10 mouse cellular contexts compared by ENCODE assay signal in genomic region chr6:92219445-92219844, GRCm38 (mm10). TPM values are rescaled to one million over a fixed set of nuclear protein-coding genes. Genes with fewer than 3 reads are reported as not detected.
A peak's percentile ranks its signal among the peaks of the same experiment; 100 is the strongest.
DNase-seq lines count a peak whose midpoint lies in the region; ATAC-seq and TF ChIP-seq lines count a peak whose summit lies in the region.
"Had no signal": no experiment of that assay in that cellular context is flagged by ENCODE, and none has a peak within 500 bp of the region (broad histone marks: within the 10 kb centered on the region; RNA-seq: fewer than 3 reads in every experiment).

No protein-coding gene starts in this region.

- no peak overlapping the region for H3K27ac ChIP-seq in cerebellum, adult 2 months (ENCODE audit: insufficient read depth, low read length)
- H3K27ac ChIP-seq in midbrain, embryonic 10.5 days (replicated peaks): no peak overlapping the region
- no peak overlapping the region for H3K27ac ChIP-seq in midbrain, embryonic 15.5 days
- no peak overlapping the region for H3K27ac ChIP-seq in kidney, adult 2 months (ENCODE audit: insufficient read depth, low read depth, low read length)
- H3K27ac ChIP-seq in lung, postnatal 0 days (ENCODE audit: low read length): no peak overlapping the region
- no peak overlapping the region for H3K27ac ChIP-seq in small intestine, adult 2 months (ENCODE audit: insufficient read depth, low read depth, low read length)

- peak; percentile 25; the same call in 1 of the 2 replicates for TF ChIP-seq CTCF in cerebellum, adult 2 months (IDR thresholded peaks at IDR 0.05; ENCODE audit: borderline replicate concordance, insufficient read depth, low read depth, low read length)
- peak; percentile 66; the same call in 1 of the 2 replicates for TF ChIP-seq CTCF in brain, embryonic 14.5 days (IDR thresholded peaks at IDR 0.05; ENCODE audit: borderline replicate concordance, extremely low read depth, insufficient read depth, insufficient read length)
- peak; percentile 89 for TF ChIP-seq CTCF in kidney, adult 2 months (conservative IDR thresholded peaks at IDR 0.05; ENCODE audit: insufficient read depth, insufficient read length, low read depth, low read length)
- peak; percentile 72 for TF ChIP-seq CTCF in lung, postnatal 0 days (IDR thresholded peaks at IDR 0.05)
- TF ChIP-seq CTCF in small intestine, adult 2 months (IDR thresholded peaks at IDR 0.05; ENCODE audit: extremely low read depth, insufficient read length, insufficient replicate concordance, low read depth, low read length): peak; percentile 68; the same call in 1 of the 2 replicates

- H3K4me2 ChIP-seq in midbrain, embryonic 15.5 days: no peak overlapping the region
- H3K4me2 ChIP-seq in lung, postnatal 0 days (replicated peaks; ENCODE audit: low read depth, low read length): no peak overlapping the region

- TF ChIP-seq EP300 in lung, postnatal 0 days (IDR thresholded peaks at IDR 0.05): no peak

- no peaks in the 10 kb centered on the region for H3K4me1 ChIP-seq in cerebellum, adult 2 months (ENCODE audit: control insufficient read depth, insufficient read depth, low read length)
- no peaks in the 10 kb centered on the region for H3K4me1 ChIP-seq in midbrain, embryonic 10.5 days
- H3K4me1 ChIP-seq in midbrain, embryonic 15.5 days: peaks cover 5% of the 10 kb centered on the region; the same call in 1 of the 2 replicates
- H3K4me1 ChIP-seq in kidney, adult 2 months (ENCODE audit: control insufficient read depth, insufficient read depth, low read length): peaks cover 6% of the 10 kb centered on the region; the same call in 1 of the 2 replicates
- no peaks in the 10 kb centered on the region for H3K4me1 ChIP-seq in lung, postnatal 0 days (ENCODE audit: insufficient read depth, low read depth, low read length)
- peaks cover 8% of the 10 kb centered on the region; the same call in 1 of the 2 replicates for H3K4me1 ChIP-seq in small intestine, adult 2 months (ENCODE audit: control insufficient read depth, insufficient read depth, insufficient read length, low read length)

- H3K27me3 ChIP-seq in cerebellum, adult 2 months (ENCODE audit: control insufficient read depth, insufficient read depth, low read length): no peaks in the 10 kb centered on the region; the same call in 1 of the 2 replicates
- H3K27me3 ChIP-seq in midbrain, embryonic 10.5 days (ENCODE audit: low read depth, poor library complexity, severe bottlenecking): peaks cover 6% of the 10 kb centered on the region; the same call in 1 of the 2 replicates
- no peaks in the 10 kb centered on the region for H3K27me3 ChIP-seq in midbrain, embryonic 15.5 days (replicated peaks)
- no peaks in the 10 kb centered on the region for H3K27me3 ChIP-seq in kidney, adult 2 months (replicated peaks; ENCODE audit: control insufficient read depth, insufficient read depth, low read length)
- no peaks in the 10 kb centered on the region for H3K27me3 ChIP-seq in lung, postnatal 0 days (replicated peaks; ENCODE audit: insufficient read depth, low read length)
- no peaks in the 10 kb centered on the region; the same call in 1 of the 2 replicates for H3K27me3 ChIP-seq in small intestine, adult 2 months (ENCODE audit: control insufficient read depth, insufficient read depth, low read length)

- no peak for TF ChIP-seq POLR2A in cerebellum, adult 2 months (IDR thresholded peaks at IDR 0.05; ENCODE audit: borderline replicate concordance, insufficient read depth, low read length)
- no peak for TF ChIP-seq POLR2A in brain, embryonic 14.5 days (IDR thresholded peaks at IDR 0.05; ENCODE audit: borderline replicate concordance, extremely low read depth, insufficient read depth, insufficient read length, poor library complexity, severe bottlenecking)
- TF ChIP-seq POLR2A in kidney, adult 2 months (IDR thresholded peaks at IDR 0.05; ENCODE audit: low read depth, low read length): no peak
- no peak for TF ChIP-seq POLR2A in small intestine, adult 2 months (IDR thresholded peaks at IDR 0.05; ENCODE audit: low read depth, low read length)

- H3K36me3 ChIP-seq in midbrain, embryonic 10.5 days: no peaks in the 10 kb centered on the region
- H3K36me3 ChIP-seq in midbrain, embryonic 15.5 days (replicated peaks): no peaks in the 10 kb centered on the region
- no peaks in the 10 kb centered on the region for H3K36me3 ChIP-seq in kidney, adult 2 months (ENCODE audit: control insufficient read depth, insufficient read depth, low read length)
- H3K36me3 ChIP-seq in lung, postnatal 0 days (ENCODE audit: insufficient read depth, low read length): no peaks in the 10 kb centered on the region
- H3K36me3 ChIP-seq in small intestine, adult 2 months (ENCODE audit: control insufficient read depth, insufficient read depth, low read length): no peaks in the 10 kb centered on the region
- H3K36me3 ChIP-seq: G1E had no signal

- H3K9me3 ChIP-seq in midbrain, embryonic 10.5 days (replicated peaks): no peaks in the 10 kb centered on the region
- no peaks in the 10 kb centered on the region for H3K9me3 ChIP-seq in midbrain, embryonic 15.5 days
- no peaks in the 10 kb centered on the region for H3K9me3 ChIP-seq in lung, postnatal 0 days (ENCODE audit: low read length)
- H3K9me3 ChIP-seq: G1E had no signal

- DNase-seq in cerebellum, adult 2 months: no peak
- DNase-seq in cerebellum, adult 11-12 months: no peak
- DNase-seq in midbrain, embryonic 10.5 days (ENCODE audit: low spot score): peak; percentile 46
- DNase-seq in brain, embryonic 14.5 days (ENCODE audit: low read depth): peak; percentile 73
- DNase-seq in kidney, adult 2 months: peak; percentile 93
- DNase-seq in lung, postnatal 0 days (ENCODE audit: low spot score): peak; percentile 30

- 36% methylated on average over 3 of the region's 3 CpGs for WGBS in cerebellum, adult 2 months
- 54% methylated on average over 3 of the region's 3 CpGs for WGBS in midbrain, embryonic 10.5 days
- 50% methylated on average over 3 of the region's 3 CpGs for WGBS in midbrain, embryonic 15.5 days
- 35% methylated on average over 3 of the region's 3 CpGs for WGBS in kidney, adult 2 months
- whole genome bisulfite sequencing in lung, postnatal 0 days: 43% methylated on average over 3 of the region's 3 CpGs
- WGBS in small intestine, adult 2 months: 27% methylated on average over 3 of the region's 3 CpGs

- no peak overlapping the region for H3K9ac ChIP-seq in midbrain, embryonic 15.5 days
- H3K9ac ChIP-seq in lung, postnatal 0 days (replicated peaks; ENCODE audit: low read depth): no peak overlapping the region

- ATAC-seq in midbrain, embryonic 15.5 days (replicated peaks): no peak
- no peak for ATAC-seq in lung, postnatal 0 days

- H3K4me3 ChIP-seq in cerebellum, adult 2 months (replicated peaks; ENCODE audit: insufficient read depth, low read depth, low read length): no peak overlapping the region
- no peak overlapping the region for H3K4me3 ChIP-seq in midbrain, embryonic 10.5 days
- H3K4me3 ChIP-seq in midbrain, embryonic 15.5 days: no peak overlapping the region
- no peak overlapping the region for H3K4me3 ChIP-seq in kidney, adult 2 months (ENCODE audit: insufficient read depth, low read depth, low read length)
- no peak overlapping the region for H3K4me3 ChIP-seq in lung, postnatal 0 days (ENCODE audit: low read depth, low read length)
- H3K4me3 ChIP-seq in small intestine, adult 2 months (ENCODE audit: low read depth, low read length): no peak overlapping the region
- H3K4me3 ChIP-seq: myocyte had no signal

RNA-seq across cellular contexts. Expression of gene Rbsn, which starts 4.7 kb away (rescaled TPM):
- 27.4 and 27.6 TPM in 2 replicates for polyA plus RNA-seq in cerebellum, adult 2 months (2012; rRNA removed)
- polyA plus RNA-seq in midbrain, embryonic 10.5 days (2016; fragmentation: Nextera tagmentation; extraction: Ambion mirVana): 26.5 and 33.1 TPM in 2 replicates
- polyA plus RNA-seq in midbrain, embryonic 15.5 days (2015; fragmentation: Nextera tagmentation; extraction: Ambion mirVana): 31.3 and 39.0 TPM in 2 replicates
- polyA plus RNA-seq in brain, embryonic 14.5 days (2012; rRNA removed): 19.5 and 25.5 TPM in 2 replicates
- 10.4 and 10.5 TPM in 2 replicates for polyA plus RNA-seq in kidney, adult 2 months (2012; rRNA removed)
- polyA plus RNA-seq in lung, postnatal 0 days (2015; fragmentation: Nextera tagmentation; extraction: Ambion mirVana): 14.3 and 16.0 TPM in 2 replicates
- 3.4 and 5.2 TPM in 2 replicates for polyA plus RNA-seq in small intestine, adult 2 months (2012; rRNA removed)

RNA-seq across cellular contexts. Expression of gene Trh, which starts 25.0 kb away (rescaled TPM):
- polyA plus RNA-seq in cerebellum, adult 2 months (2012; rRNA removed): 2.5 and 8.2 TPM in 2 replicates
- polyA plus RNA-seq in midbrain, embryonic 10.5 days (2016; fragmentation: Nextera tagmentation; extraction: Ambion mirVana): 37.6 and 43.5 TPM in 2 replicates
- polyA plus RNA-seq in midbrain, embryonic 15.5 days (2015; fragmentation: Nextera tagmentation; extraction: Ambion mirVana): 3.7 and 6.3 TPM in 2 replicates
- polyA plus RNA-seq in brain, embryonic 14.5 days (2012; rRNA removed): 2.5 and 3.0 TPM in 2 replicates
- polyA plus RNA-seq in kidney, adult 2 months (2012; rRNA removed): not detected in 2 replicates
- polyA plus RNA-seq in lung, postnatal 0 days (2015; fragmentation: Nextera tagmentation; extraction: Ambion mirVana): 0.13 and 0.47 TPM in 2 replicates
- not detected in 2 replicates for polyA plus RNA-seq in small intestine, adult 2 months (2012; rRNA removed)
- polyA plus RNA-seq: G1E, myocyte had no signal

RNA-seq across cellular contexts. Expression of gene Mrps25, which starts 35.6 kb away (rescaled TPM):
- 55.6 and 59.7 TPM in 2 replicates for polyA plus RNA-seq in cerebellum, adult 2 months (2012; rRNA removed)
- polyA plus RNA-seq in midbrain, embryonic 10.5 days (2016; fragmentation: Nextera tagmentation; extraction: Ambion mirVana): 94.6 and 105 TPM in 2 replicates
- 64.8 and 67.0 TPM in 2 replicates for polyA plus RNA-seq in midbrain, embryonic 15.5 days (2015; fragmentation: Nextera tagmentation; extraction: Ambion mirVana)
- 32.1 and 34.9 TPM in 2 replicates for polyA plus RNA-seq in brain, embryonic 14.5 days (2012; rRNA removed)
- polyA plus RNA-seq in kidney, adult 2 months (2012; rRNA removed): 21.0 and 25.2 TPM in 2 replicates
- 26.5 and 33.9 TPM in 2 replicates for polyA plus RNA-seq in lung, postnatal 0 days (2015; fragmentation: Nextera tagmentation; extraction: Ambion mirVana)
- 5.1 and 5.4 TPM in 2 replicates for polyA plus RNA-seq in small intestine, adult 2 months (2012; rRNA removed)

Comparison
In these comparisons a context has a peak if more than half of its experiments do, and no peak if none do; other contexts are left out.
1. DNase-seq: peak in midbrain, embryonic 10.5 days (single experiment), brain, embryonic 14.5 days (single experiment), kidney, adult 2 months (single experiment) and lung, postnatal 0 days (single experiment); none in cerebellum, adult 2 months (0 of 2) and cerebellum, adult 11-12 months (single experiment).
2. CTCF ChIP-seq: peak in every context shown above with its lines; median percentile 89 in kidney, adult 2 months; 72 in lung, postnatal 0 days; 68 in small intestine, adult 2 months; 66 in brain, embryonic 14.5 days; 25 in cerebellum, adult 2 months.